Comparison of ENCODE assay signal across 15 mouse cellular contexts in the genomic region with DNA sequence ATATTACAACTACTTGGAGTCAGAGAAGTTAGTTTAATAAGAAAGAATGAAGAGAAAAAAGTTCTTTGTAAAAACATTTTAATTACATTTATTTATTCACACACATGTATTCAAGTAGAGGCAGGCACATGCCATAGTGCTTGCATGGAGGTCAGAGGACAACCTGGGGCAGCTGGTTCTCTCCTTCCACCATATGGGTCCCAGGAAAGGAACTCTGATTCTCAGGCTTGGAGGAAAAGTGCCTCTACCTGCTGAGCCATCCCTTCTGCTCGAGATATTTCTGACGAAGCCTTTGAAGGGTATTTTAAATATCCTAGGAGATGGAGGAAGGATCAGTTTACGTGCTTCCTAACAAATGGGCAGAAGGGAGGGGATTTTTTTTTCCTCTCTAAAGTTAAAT.
"Had no signal": no experiment of that assay in that cellular context is flagged by ENCODE, and none has a peak within 500 bp of the region (broad histone marks: within the 10 kb centered on the region; RNA-seq: fewer than 3 reads in every experiment).

No protein-coding gene starts in this region.

- H3K36me3 ChIP-seq: limb, embryonic 13.5 days; midbrain, embryonic 15.5 days; neural tube, embryonic 12.5 days; stomach, embryonic 15.5 days had no signal

- H3K27me3 ChIP-seq: limb, embryonic 13.5 days; midbrain, embryonic 15.5 days; neural tube, embryonic 12.5 days; stomach, embryonic 15.5 days had no signal

- H3K27ac ChIP-seq: kidney, postnatal 0 days; layer of hippocampus, adult 2 months; limb, embryonic 13.5 days; liver, embryonic 14.5 days; midbrain, embryonic 10.5 days; midbrain, embryonic 15.5 days; neural tube, embryonic 12.5 days; stomach, embryonic 15.5 days had no signal

- DNase-seq: kidney, adult 9 months; kidney, postnatal 36 days; lung, adult 18-20 months; right cerebral cortex, postnatal 4 days; spleen, adult 18-20 months; thymus, adult 2 months; thymus, postnatal 25 days had no signal

- H3K9me3 ChIP-seq: limb, embryonic 13.5 days; midbrain, embryonic 10.5 days; midbrain, embryonic 15.5 days; neural tube, embryonic 12.5 days; stomach, embryonic 15.5 days had no signal

- H3K4me1 ChIP-seq: neural tube, embryonic 12.5 days had no signal

- H3K4me3 ChIP-seq: layer of hippocampus, adult 2 months; limb, embryonic 13.5 days; midbrain, embryonic 10.5 days; midbrain, embryonic 15.5 days; neural tube, embryonic 12.5 days; stomach, embryonic 15.5 days had no signal
